8 mouse cellular contexts compared by ENCODE assay signal in the genomic region with DNA sequence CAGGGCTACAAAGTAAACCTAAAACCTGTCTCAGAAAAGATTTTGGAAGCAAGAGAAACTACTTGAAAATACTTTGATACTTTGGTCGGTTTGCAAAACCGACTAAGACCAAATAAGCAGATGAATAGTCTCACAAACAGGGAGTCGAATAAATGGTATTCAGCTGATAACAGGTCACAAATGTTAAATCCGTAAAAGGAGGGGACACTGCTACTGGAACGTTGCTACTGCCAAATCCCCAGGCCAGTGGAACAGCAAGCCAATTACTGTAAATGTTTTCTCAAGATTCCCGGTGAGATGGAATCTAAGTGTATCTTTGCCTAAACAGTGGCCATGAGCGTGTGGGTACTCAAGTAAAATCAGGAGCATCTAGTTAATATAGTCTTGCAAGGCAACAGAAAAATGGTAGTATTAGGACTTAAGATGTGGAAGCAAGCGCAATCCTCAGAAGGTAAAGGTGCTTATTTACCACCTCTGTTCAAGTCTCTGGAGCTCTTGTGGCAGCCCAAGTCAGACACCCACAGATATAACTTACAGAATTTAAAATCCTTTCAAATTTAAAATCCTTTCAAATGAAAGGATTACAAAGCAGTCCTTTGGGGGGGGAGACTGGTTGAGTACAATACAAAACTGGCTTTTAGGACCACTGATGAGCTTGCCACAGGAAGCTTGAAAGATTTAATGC. TPM values are rescaled to one million over a fixed set of nuclear protein-coding genes. Genes with fewer than 3 reads are reported as not detected.
DNase-seq lines count a peak whose midpoint lies in the region; ATAC-seq and TF ChIP-seq lines count a peak whose summit lies in the region.

No protein-coding gene starts in this region.

- peak overlapping the region; percentile 84 for H3K27ac ChIP-seq in CH12.LX (ENCODE audit: insufficient read depth, low read depth)
- peak overlapping the region; percentile 99 for H3K27ac ChIP-seq in forebrain, embryonic 11.5 days (ENCODE audit: low read depth, low read length)
- peak overlapping the region; percentile 94 for H3K27ac ChIP-seq in liver, embryonic 11.5 days (ENCODE audit: low read depth, low read length)

- no peak for TF ChIP-seq RAD21 in CH12.LX (IDR thresholded peaks at IDR 0.05; ENCODE audit: low read depth, low read length)

- H3K9ac ChIP-seq in CH12.LX (ENCODE audit: insufficient read depth, low read depth) = peak overlapping the region; percentile 67
- H3K9ac ChIP-seq in forebrain, embryonic 11.5 days (ENCODE audit: low read length) = peak overlapping the region; percentile 98
- peak overlapping the region; percentile 79 for H3K9ac ChIP-seq in liver, embryonic 11.5 days (ENCODE audit: low read depth, low read length)

- no peak for TF ChIP-seq EP300 in CH12.LX (IDR thresholded peaks at IDR 0.05; ENCODE audit: low read length)

- peak; percentile 48 for TF ChIP-seq POLR2A in CH12.LX (IDR thresholded peaks at IDR 0.05; ENCODE audit: low read depth, low read length)

- in situ Hi-C loops in CH12.LX (cut with MboI; ENCODE audit: low pct_ligation_motif_present, low pct_unique_long_range_greater_than_20kb, low sequenced_read_pairs) = no loop called here

- WGBS in forebrain, embryonic 11.5 days = 28% methylated on average over 8 of the region's 8 CpGs
- 28% methylated on average over 8 of the region's 8 CpGs for WGBS in liver, embryonic 11.5 days

- no peak for TF ChIP-seq CTCF in CH12.LX (conservative IDR thresholded peaks at IDR 0.05 in 1 of 2, IDR thresholded peaks at IDR 0.05 in 1 of 2; ENCODE audit: low read depth in 2 of 2, low read length in 2 of 2)

- H3K79me2 ChIP-seq in CH12.LX (replicated peaks; ENCODE audit: control insufficient read depth, extremely low read depth, insufficient read depth, poor library complexity, severe bottlenecking) = peaks cover 22% of the 10 kb centered on the region

- H3K36me3 ChIP-seq in CH12.LX (replicated peaks in 1 of 2; ENCODE audit: control insufficient read depth in 1 of 2, insufficient read depth in 1 of 2, low read length in 1 of 2) = peaks cover 25 to 46% of the 10 kb centered on the region in 2 experiments
- peaks cover 8% of the 10 kb centered on the region; the same call in 1 of the 2 replicates for H3K36me3 ChIP-seq in forebrain, embryonic 11.5 days (ENCODE audit: control insufficient read depth, insufficient read depth, low read length)
- H3K36me3 ChIP-seq in liver, embryonic 11.5 days (ENCODE audit: control insufficient read depth, insufficient read depth, low read length) = peaks cover 21% of the 10 kb centered on the region

- H3K4me2 ChIP-seq in CH12.LX (ENCODE audit: insufficient read depth, low read depth, poor library complexity, severe bottlenecking) = peak overlapping the region; percentile 90
- H3K4me2 ChIP-seq in forebrain, embryonic 11.5 days (ENCODE audit: low read depth, low read length, severe bottlenecking) = peak overlapping the region; percentile 66
- H3K4me2 ChIP-seq in liver, embryonic 11.5 days = peak overlapping the region; percentile 70

- no peaks in the 10 kb centered on the region for H3K9me3 ChIP-seq in CH12.LX (replicated peaks; ENCODE audit: low read length)
- no peaks in the 10 kb centered on the region for H3K9me3 ChIP-seq in forebrain, embryonic 11.5 days (ENCODE audit: control insufficient read depth, low read length)
- H3K9me3 ChIP-seq in liver, embryonic 11.5 days (ENCODE audit: control insufficient read depth, low read length) = no peaks in the 10 kb centered on the region

- dilution Hi-C loops in CH12.LX (cut with MboI; ENCODE audit: extremely low pct_ligation_motif_present, extremely low pct_unique_long_range_greater_than_20kb, low sequenced_read_pairs) = no loop called here

- H3K27me3 ChIP-seq in CH12.LX (replicated peaks) = no peaks in the 10 kb centered on the region
- no peaks in the 10 kb centered on the region for H3K27me3 ChIP-seq in forebrain, embryonic 11.5 days (ENCODE audit: control insufficient read depth, insufficient read depth, low read length)
- H3K27me3 ChIP-seq in liver, embryonic 11.5 days (replicated peaks; ENCODE audit: control insufficient read depth, insufficient read depth, low read length) = no peaks in the 10 kb centered on the region

- H3K4me1 ChIP-seq in CH12.LX (ENCODE audit: control insufficient read depth in 1 of 2, insufficient read depth in 2 of 2) = peaks cover 4 to 40% of the 10 kb centered on the region in 2 experiments; a peak in 2 of 4 replicates
- H3K4me1 ChIP-seq in forebrain, embryonic 11.5 days (replicated peaks; ENCODE audit: control insufficient read depth, insufficient read depth, low read length) = peaks cover 13% of the 10 kb centered on the region
- peaks cover 17% of the 10 kb centered on the region for H3K4me1 ChIP-seq in liver, embryonic 11.5 days (replicated peaks; ENCODE audit: control insufficient read depth, insufficient read depth, low read length)

- ATAC-seq in forebrain, embryonic 11.5 days (replicated peaks; ENCODE audit: low FRiP score) = no peak
- no peak for ATAC-seq in liver, embryonic 11.5 days (replicated peaks; ENCODE audit: low FRiP score)

- DNase-seq in 3T3-L1 (ENCODE audit: low read depth, low spot score) (peak; percentile 49), CH12.LX (ENCODE audit: extremely low read depth) (no peak)
- DNase-seq in forebrain, embryonic 11.5 days (ENCODE audit: low spot score) = no peak
- no peak for DNase-seq in liver, embryonic 11.5 days (ENCODE audit: low spot score)
- peak; percentile 35 for DNase-seq in yolk sac, embryonic 10.5 days (ENCODE audit: low spot score)
- no peak for DNase-seq in right cerebral cortex, postnatal 25 days
- DNase-seq in urinary bladder, postnatal 36 days (ENCODE audit: low spot score in 2 of 2) = no peak
- DNase-seq in cerebellum, adult 9-10 months = no peak

- peak overlapping the region; percentile 58 to 71 (median 63) for H3K4me3 ChIP-seq in CH12.LX (replicated peaks in 1 of 3; ENCODE audit: low read depth in 2 of 3, low read length in 2 of 3, poor library complexity in 1 of 3)
- H3K4me3 ChIP-seq in forebrain, embryonic 11.5 days (ENCODE audit: low read depth, low read length) = peak overlapping the region; percentile 59
- peak overlapping the region; percentile 72 for H3K4me3 ChIP-seq in liver, embryonic 11.5 days (ENCODE audit: low read depth, low read length)

TF ChIP-seq in CH12.LX, 34 proteins besides CTCF, POLR2A, EP300 and RAD21:
- TF ChIP-seq GABPA (IDR thresholded peaks at IDR 0.05; ENCODE audit: insufficient replicate concordance, low read depth, low read length) (no peak), UBTF (IDR thresholded peaks at IDR 0.05; ENCODE audit: low read depth, low read length) (no peak)

RNA-seq across cellular contexts. Expression of a gene that starts 1.2 kb away (rescaled TPM):
- 9.9 and 15.3 TPM in 2 replicates for total RNA-seq in CH12.LX (2012; rRNA removed)
- total RNA-seq in CH12.LX (2014; rRNA removed) = 19.1 and 23.9 TPM in 2 replicates
- 21.2 and 26.0 TPM in 2 replicates for polyA plus RNA-seq in CH12.LX (2012; ENCODE audit: insufficient read length, low read depth)
- polyA plus RNA-seq in forebrain, embryonic 11.5 days (2014; fragmentation: Nextera tagmentation; extraction: Ambion mirVana) = 111 and 112 TPM in 2 replicates
- 108 and 129 TPM in 2 replicates for polyA plus RNA-seq in liver, embryonic 11.5 days (2014; fragmentation: Nextera tagmentation; extraction: Ambion mirVana)

RNA-seq across cellular contexts. Expression of a gene that starts 17.4 kb away (rescaled TPM):
- total RNA-seq in CH12.LX (2012; rRNA removed) = 346 and 491 TPM in 2 replicates
- 359 and 397 TPM in 2 replicates for total RNA-seq in CH12.LX (2014; rRNA removed)
- 853 and 911 TPM in 2 replicates for polyA plus RNA-seq in CH12.LX (2012; ENCODE audit: insufficient read length, low read depth)
- polyA plus RNA-seq in forebrain, embryonic 11.5 days (2014; fragmentation: Nextera tagmentation; extraction: Ambion mirVana) = 1,010 and 1,015 TPM in 2 replicates
- polyA plus RNA-seq in liver, embryonic 11.5 days (2014; fragmentation: Nextera tagmentation; extraction: Ambion mirVana) = 571 and 620 TPM in 2 replicates

Comparison
In these comparisons a context has a peak if more than half of its experiments do, and no peak if none do; other contexts are left out.
1. DNase-seq: peak in 3T3-L1 (single experiment) and yolk sac, embryonic 10.5 days (single experiment); none in CH12.LX (single experiment), forebrain, embryonic 11.5 days (single experiment), liver, embryonic 11.5 days (single experiment), right cerebral cortex, postnatal 25 days (single experiment), urinary bladder, postnatal 36 days (0 of 2) and cerebellum, adult 9-10 months (single experiment).
2. Peak in every context shown above with its lines, with median percentiles within 50 percentile points of each other: H3K27ac ChIP-seq, H3K4me2 ChIP-seq, H3K4me3 ChIP-seq and H3K9ac ChIP-seq.